Comparison of ENCODE assay signal across 7 mouse cellular contexts in genomic region chr16:31003592-31004320, GRCm38 (mm10).
DNase-seq lines count a peak whose midpoint lies in the region; ATAC-seq and TF ChIP-seq lines count a peak whose summit lies in the region.
"Not testable (repeated sequence)": the region's sequence is repeated elsewhere in the genome, so short reads cannot be mapped to it uniquely, and the experiment has no call there.

No protein-coding gene starts in this region.

- not testable (repeated sequence) for H3K9me3 ChIP-seq in forebrain, embryonic 16.5 days (ENCODE audit: control insufficient read depth, low read length); limb, embryonic 15.5 days; megakaryocyte, embryonic 14.5 days

- intact Hi-C loops in heart, postnatal 14 days (cut with DNase I), result not testable (repeated sequence)

- peak overlapping the region; percentile 27 for H3K4me2 ChIP-seq in forebrain, embryonic 16.5 days (ENCODE audit: low read length)
- peak overlapping the region; percentile 33 for H3K4me2 ChIP-seq in limb, embryonic 15.5 days

- not testable (repeated sequence) for H3K4me3 ChIP-seq in forebrain, embryonic 16.5 days (replicated peaks; ENCODE audit: low read length); kidney, adult 2 months (ENCODE audit: insufficient read depth, low read depth, low read length); limb, embryonic 15.5 days
- H3K4me3 ChIP-seq in megakaryocyte, embryonic 14.5 days (replicated peaks), result peak overlapping the region; percentile 69

- ATAC-seq in forebrain, embryonic 16.5 days, result 0 out of 2 replicates have a peak, but pooled peaks have one; percentile 18
- peak; percentile 53; the same call in 1 of the 2 replicates for ATAC-seq in limb, embryonic 15.5 days (ENCODE audit: insufficient number of reproducible peaks, low FRiP score, low TSS enrichment, low read depth)

- not testable (repeated sequence) for TF ChIP-seq CTCF in brain, embryonic 14.5 days (IDR thresholded peaks at IDR 0.05; ENCODE audit: borderline replicate concordance, extremely low read depth, insufficient read depth, insufficient read length); kidney, adult 2 months (conservative IDR thresholded peaks at IDR 0.05; ENCODE audit: insufficient read depth, insufficient read length, low read depth, low read length)

- H3K36me3 ChIP-seq in forebrain, embryonic 16.5 days (ENCODE audit: control insufficient read depth, insufficient read depth); kidney, adult 2 months (ENCODE audit: control insufficient read depth, insufficient read depth, low read length); limb, embryonic 15.5 days; megakaryocyte, embryonic 14.5 days (replicated peaks; ENCODE audit: low read length): not testable (repeated sequence)

- not testable (repeated sequence) for H3K9ac ChIP-seq in forebrain, embryonic 16.5 days (replicated peaks; ENCODE audit: low read depth, low read length); limb, embryonic 15.5 days

- peaks cover 24% of the 10 kb centered on the region for H3K4me1 ChIP-seq in forebrain, embryonic 16.5 days (replicated peaks; ENCODE audit: control insufficient read depth, insufficient read depth, low read length)
- H3K4me1 ChIP-seq in kidney, adult 2 months (ENCODE audit: control insufficient read depth, insufficient read depth, low read length), result peaks cover 15% of the 10 kb centered on the region
- H3K4me1 ChIP-seq in limb, embryonic 15.5 days, result peaks cover 28% of the 10 kb centered on the region
- peaks cover 74% of the 10 kb centered on the region for H3K4me1 ChIP-seq in megakaryocyte, embryonic 14.5 days

- DNase-seq in brain, embryonic 14.5 days (ENCODE audit: low read depth), result peak; percentile 64
- DNase-seq in heart, postnatal 14 days, result peak; percentile 62 to 69
- peak; percentile 75 for DNase-seq in kidney, adult 2 months
- peak; percentile 48 to 58 for DNase-seq in right cerebral cortex, postnatal 10 days (ENCODE audit: low spot score in 2 of 2)

- H3K27me3 ChIP-seq in forebrain, embryonic 16.5 days (replicated peaks; ENCODE audit: control insufficient read depth, insufficient read depth, low read length); kidney, adult 2 months (replicated peaks; ENCODE audit: control insufficient read depth, insufficient read depth, low read length); limb, embryonic 15.5 days; megakaryocyte, embryonic 14.5 days (replicated peaks): not testable (repeated sequence)

- H3K27ac ChIP-seq in forebrain, embryonic 16.5 days (ENCODE audit: low read length), result not testable (repeated sequence)
- peak overlapping the region; percentile 43 for H3K27ac ChIP-seq in kidney, adult 2 months (ENCODE audit: insufficient read depth, low read depth, low read length)
- H3K27ac ChIP-seq in limb, embryonic 15.5 days, result peak overlapping the region; percentile 69

- 7% methylated on average over 10 of the region's 10 CpGs for WGBS in forebrain, embryonic 16.5 days
- WGBS in kidney, adult 2 months, result 13% methylated on average over 10 of the region's 10 CpGs
- WGBS in limb, embryonic 15.5 days, result 7% methylated on average over 10 of the region's 10 CpGs

- TF ChIP-seq POLR2A in brain, embryonic 14.5 days (IDR thresholded peaks at IDR 0.05; ENCODE audit: borderline replicate concordance, extremely low read depth, insufficient read depth, insufficient read length, poor library complexity, severe bottlenecking); kidney, adult 2 months (IDR thresholded peaks at IDR 0.05; ENCODE audit: low read depth, low read length): not testable (repeated sequence)
